Mouse (Mus musculus): ENCODE measurements around the gene Slc1a6. TPM values are rescaled to one million over a fixed set of nuclear protein-coding genes. Genes with fewer than 3 reads are reported as not detected.

The Slc1a6 gene
- 27.3 and 29.8 TPM in 2 replicates for polyA plus RNA-seq (2015; fragmentation: Nextera tagmentation; extraction: Ambion mirVana)

GRCm38 (mm10) chr10:78779981-78780651, at the start of gene Slc1a6:
Gene Slc1a6, plus strand, starts transcription at chr10:78780496.
- H3K9ac ChIP-seq, result peak within 1 kb of the TSS; percentile 84
- peak within 1 kb of the TSS; percentile 71 for H3K4me3 ChIP-seq
- peak within 1 kb of the TSS; percentile 60 for H3K27ac ChIP-seq (replicated peaks)
- peaks cover 18% of the 10 kb centered on the region for H3K4me1 ChIP-seq (replicated peaks)
- no peaks in the 10 kb centered on the region for H3K9me3 ChIP-seq
- ATAC-seq (ENCODE audit: low FRiP score, low read depth), result peak; percentile 75
- peak within 1 kb of the TSS; percentile 95 for H3K4me2 ChIP-seq
- H3K27me3 ChIP-seq, result no peaks in the 10 kb centered on the region
- 2% methylated on average over 51 of the region's 54 CpGs for WGBS
- no peaks in the 10 kb centered on the region for H3K36me3 ChIP-seq

GRCm38 (mm10) chr10:78739821-78740220, 40.5 kb upstream of the Slc1a6 start:
- Histone ChIP-seq H3K9me3 (no peaks in the 10 kb centered on the region), H3K9ac (no peak overlapping the region), H3K4me3 (no peak overlapping the region), H3K27ac (replicated peaks) (no peak overlapping the region), H3K4me2 (no peak overlapping the region), H3K4me1 (replicated peaks) (no peaks in the 10 kb centered on the region), H3K36me3 (no peaks in the 10 kb centered on the region), H3K27me3 (no peaks in the 10 kb centered on the region)
- 81% methylated on average over 4 of the region's 4 CpGs for WGBS
- no peak for ATAC-seq (ENCODE audit: low FRiP score, low read depth)

GRCm38 (mm10) chr10:78743721-78744120, 36.6 kb upstream of the Slc1a6 start:
- Histone ChIP-seq H3K27ac (replicated peaks) (no peak overlapping the region), H3K9me3 (no peaks in the 10 kb centered on the region), H3K36me3 (no peaks in the 10 kb centered on the region), H3K4me2 (no peak overlapping the region), H3K4me3 (no peak overlapping the region), H3K27me3 (no peaks in the 10 kb centered on the region), H3K4me1 (replicated peaks) (peaks cover 16% of the 10 kb centered on the region; the same call in 1 of the 2 replicates), H3K9ac (no peak overlapping the region)
- no peak for ATAC-seq (ENCODE audit: low FRiP score, low read depth)

- WGBS, result 66% methylated on average over 4 of the region's 4 CpGs
- peaks cover 16% of the 10 kb centered on the region; the same call in 1 of the 2 replicates for H3K4me1 ChIP-seq (replicated peaks)
- H3K27ac ChIP-seq (replicated peaks), result no peak overlapping the region
Observed at GRCm38 (mm10) chr10:78745453-78746232, 34.7 kb upstream of the Slc1a6 start.

GRCm38 (mm10) chr10:78747035-78747721, 33.1 kb upstream of the Slc1a6 start:
- Histone ChIP-seq H3K9ac (peak overlapping the region; percentile 58), H3K36me3 (no peaks in the 10 kb centered on the region), H3K27me3 (no peaks in the 10 kb centered on the region), H3K4me2 (peak overlapping the region; percentile 80), H3K4me3 (peak overlapping the region; percentile 53), H3K4me1 (replicated peaks) (peaks cover 22% of the 10 kb centered on the region), H3K9me3 (no peaks in the 10 kb centered on the region), H3K27ac (replicated peaks) (peak overlapping the region; percentile 67)
- peak; percentile 92 for ATAC-seq (ENCODE audit: low FRiP score, low read depth)
- 1% methylated on average over 27 of the region's 27 CpGs for WGBS

More at GRCm38 (mm10) chr10:78745453-78746232, 34.7 kb upstream of the Slc1a6 start:
- Histone ChIP-seq H3K27me3 (no peaks in the 10 kb centered on the region), H3K9me3 (no peaks in the 10 kb centered on the region), H3K9ac (no peak overlapping the region), H3K4me3 (no peak overlapping the region), H3K4me2 (no peak overlapping the region), H3K36me3 (no peaks in the 10 kb centered on the region)
- ATAC-seq (ENCODE audit: low FRiP score, low read depth), result no peak

- WGBS, result 74% methylated on average over 13 of the region's 13 CpGs
- H3K27me3 ChIP-seq, result no peaks in the 10 kb centered on the region
- H3K4me3 ChIP-seq, result peak overlapping the region; percentile 53
- peaks cover 23% of the 10 kb centered on the region for H3K4me1 ChIP-seq (replicated peaks)
- H3K9ac ChIP-seq, result 0 out of 2 replicates have a peak overlapping the region, but pooled peaks have one; percentile 58
- H3K36me3 ChIP-seq, result no peaks in the 10 kb centered on the region
- no peak for ATAC-seq (ENCODE audit: low FRiP score, low read depth)
- peak overlapping the region; percentile 80 for H3K4me2 ChIP-seq
- no peak overlapping the region for H3K27ac ChIP-seq (replicated peaks)
- no peaks in the 10 kb centered on the region for H3K9me3 ChIP-seq
Observed at GRCm38 (mm10) chr10:78748161-78748560, 32.1 kb upstream of the Slc1a6 start.

GRCm38 (mm10) chr10:78748946-78749345, 31.4 kb upstream of the Slc1a6 start:
- ATAC-seq (ENCODE audit: low FRiP score, low read depth), result no peak
- 94% methylated on average over 6 of the region's 6 CpGs for WGBS

GRCm38 (mm10) chr10:78752452-78753191, 27.7 kb upstream of the Slc1a6 start, which contains the start of gene Ccdc105:
Gene Ccdc105, minus strand, starts transcription at chr10:78753065.
- Histone ChIP-seq H3K27ac (replicated peaks) (peak within 1 kb of the TSS; percentile 91), H3K9me3 (no peaks in the 10 kb centered on the region), H3K4me3 (peak within 1 kb of the TSS; percentile 47), H3K36me3 (no peaks in the 10 kb centered on the region), H3K27me3 (no peaks in the 10 kb centered on the region), H3K4me1 (replicated peaks) (peaks cover 22% of the 10 kb centered on the region), H3K9ac (peak within 1 kb of the TSS; percentile 59), H3K4me2 (peak within 1 kb of the TSS; percentile 70)
- WGBS, result under 1% methylated on average over 61 of the region's 61 CpGs
- peak; percentile 95 for ATAC-seq (ENCODE audit: low FRiP score, low read depth)

More at GRCm38 (mm10) chr10:78748946-78749345, 31.4 kb upstream of the Slc1a6 start:
- Histone ChIP-seq H3K27me3 (no peaks in the 10 kb centered on the region), H3K4me1 (replicated peaks) (peaks cover 23% of the 10 kb centered on the region), H3K4me2 (no peak overlapping the region), H3K4me3 (no peak overlapping the region), H3K9ac (no peak overlapping the region), H3K27ac (replicated peaks) (no peak overlapping the region), H3K9me3 (no peaks in the 10 kb centered on the region), H3K36me3 (no peaks in the 10 kb centered on the region)

- H3K36me3 ChIP-seq, result no peaks in the 10 kb centered on the region
- no peak overlapping the region for H3K4me2 ChIP-seq
- WGBS, result 32% methylated on average over 6 of the region's 6 CpGs
- no peak overlapping the region for H3K9ac ChIP-seq
- H3K9me3 ChIP-seq, result no peaks in the 10 kb centered on the region
- H3K27ac ChIP-seq (replicated peaks), result no peak overlapping the region
- H3K27me3 ChIP-seq, result no peaks in the 10 kb centered on the region
- H3K4me3 ChIP-seq, result no peak overlapping the region
- H3K4me1 ChIP-seq (replicated peaks), result peaks cover 12% of the 10 kb centered on the region
- ATAC-seq (ENCODE audit: low FRiP score, low read depth), result no peak
Observed at GRCm38 (mm10) chr10:78756021-78756420, 24.3 kb upstream of the Slc1a6 start.

GRCm38 (mm10) chr10:78765570-78765969, 14.7 kb upstream of the Slc1a6 start:
- H3K4me3 ChIP-seq, result no peak overlapping the region
- H3K36me3 ChIP-seq, result no peaks in the 10 kb centered on the region
- 93% methylated on average over 1 of the region's 1 CpGs for WGBS
- peaks cover 9% of the 10 kb centered on the region; the same call in 1 of the 2 replicates for H3K9me3 ChIP-seq
- H3K27me3 ChIP-seq, result no peaks in the 10 kb centered on the region
- no peaks in the 10 kb centered on the region for H3K4me1 ChIP-seq (replicated peaks)
- H3K27ac ChIP-seq (replicated peaks), result no peak overlapping the region
- no peak overlapping the region for H3K4me2 ChIP-seq
- no peak overlapping the region for H3K9ac ChIP-seq
- no peak for ATAC-seq (ENCODE audit: low FRiP score, low read depth)

GRCm38 (mm10) chr10:78775830-78776229, 4.5 kb upstream of the Slc1a6 start:
- peak; percentile 31; the same call in 1 of the 2 replicates for ATAC-seq (ENCODE audit: low FRiP score, low read depth)
- Histone ChIP-seq H3K9ac (no peak overlapping the region), H3K4me3 (no peak overlapping the region), H3K27me3 (no peaks in the 10 kb centered on the region), H3K9me3 (no peaks in the 10 kb centered on the region), H3K27ac (replicated peaks) (no peak overlapping the region), H3K36me3 (no peaks in the 10 kb centered on the region), H3K4me2 (no peak overlapping the region), H3K4me1 (replicated peaks) (peaks cover 5% of the 10 kb centered on the region)
- 41% methylated on average over 4 of the region's 4 CpGs for WGBS

Data from hindbrain, embryonic 15.5 days (tissue).